Mouse (Mus musculus): ENCODE results near the gene Hscb. TPM values are rescaled to one million over a fixed set of nuclear protein-coding genes. Genes with fewer than 3 reads are reported as not detected.

The Hscb gene
- polyA plus RNA-seq, 1 experiment = 31.3 TPM

DNA sequence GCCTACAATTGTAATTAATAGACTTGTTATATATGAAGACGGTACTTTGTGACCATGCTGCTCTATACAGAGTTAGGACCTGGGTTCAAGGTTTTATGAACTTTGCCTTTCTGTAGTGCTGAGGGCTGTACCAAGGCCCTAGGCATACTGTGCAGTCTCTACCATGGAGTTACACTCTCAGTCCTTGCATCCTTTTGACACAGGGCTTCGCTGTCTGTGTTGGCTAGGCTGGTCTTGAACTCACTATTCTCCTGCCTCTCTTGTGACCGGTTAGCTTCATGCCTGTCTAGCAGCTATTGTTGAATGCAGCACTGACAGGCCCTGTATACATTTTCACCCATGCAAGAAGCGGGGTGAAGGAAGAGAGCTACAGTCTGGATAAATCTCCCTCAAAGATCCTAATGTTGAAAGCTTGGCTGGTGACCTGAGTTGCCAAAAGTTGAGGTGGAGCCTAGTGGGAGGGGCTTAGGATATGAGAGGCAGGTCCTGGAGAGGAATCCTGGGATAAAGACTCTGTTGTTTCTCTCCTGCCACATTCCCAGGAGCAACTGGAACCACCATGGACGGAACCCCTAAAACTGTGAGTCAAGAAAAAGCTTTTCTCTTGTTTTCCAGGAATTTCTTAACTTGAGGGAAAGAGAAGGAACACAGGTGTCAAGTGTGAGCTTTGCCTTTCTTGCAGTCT is 8.4 kb downstream of the Hscb start:
- Histone ChIP-seq H3K27me3 (replicated peaks; ENCODE audit: control insufficient read depth, insufficient read depth, low read length) (no peaks in the 10 kb centered on the region), H3K4me3 (ENCODE audit: insufficient read depth, low read depth, low read length) (no peak overlapping the region), H3K36me3 (ENCODE audit: control insufficient read depth, insufficient read depth, low read length) (no peaks in the 10 kb centered on the region), H3K4me1 (ENCODE audit: control insufficient read depth, insufficient read depth, low read length) (peaks cover 18% of the 10 kb centered on the region), H3K27ac (ENCODE audit: insufficient read depth, low read depth, low read length) (no peak overlapping the region)
- WGBS = 97% methylated on average over 5 of the region's 5 CpGs
- DNase-seq = no peak
- no peak for TF ChIP-seq CTCF (conservative IDR thresholded peaks at IDR 0.05; ENCODE audit: insufficient read depth, insufficient read length, low read depth, low read length)
- no peak for TF ChIP-seq POLR2A (IDR thresholded peaks at IDR 0.05; ENCODE audit: low read depth, low read length)

DNA sequence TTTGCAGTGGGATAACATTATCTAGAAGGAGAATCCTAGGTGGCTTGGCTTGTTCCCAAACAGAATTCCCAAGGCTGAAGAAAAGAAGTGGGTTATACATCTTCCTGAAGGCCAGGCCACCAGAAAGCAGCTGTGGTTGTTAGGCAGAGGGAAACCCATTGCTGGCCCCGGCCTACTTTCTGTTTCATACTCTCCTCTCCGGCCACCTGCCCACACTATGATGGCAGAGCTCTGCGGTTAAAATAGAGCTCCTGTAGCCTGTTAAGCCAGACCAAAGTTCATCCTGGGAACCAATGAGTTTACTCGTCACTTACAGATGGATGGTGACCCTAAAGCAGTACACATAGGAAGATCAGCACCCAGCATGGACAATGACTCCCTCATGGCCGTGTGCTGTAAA is 12.0 kb downstream of the Hscb start:
- no peak overlapping the region for H3K4me3 ChIP-seq (ENCODE audit: insufficient read depth, low read depth, low read length)
- 59% methylated on average over 5 of the region's 5 CpGs for WGBS
- no peak for TF ChIP-seq POLR2A (IDR thresholded peaks at IDR 0.05; ENCODE audit: low read depth, low read length)
- TF ChIP-seq CTCF (conservative IDR thresholded peaks at IDR 0.05; ENCODE audit: insufficient read depth, insufficient read length, low read depth, low read length) = no peak
- H3K36me3 ChIP-seq (ENCODE audit: control insufficient read depth, insufficient read depth, low read length) = no peaks in the 10 kb centered on the region
- H3K27ac ChIP-seq (ENCODE audit: insufficient read depth, low read depth, low read length) = peak overlapping the region; percentile 79
- no peaks in the 10 kb centered on the region for H3K27me3 ChIP-seq (replicated peaks; ENCODE audit: control insufficient read depth, insufficient read depth, low read length)
- H3K4me1 ChIP-seq (ENCODE audit: control insufficient read depth, insufficient read depth, low read length) = peaks cover 20% of the 10 kb centered on the region
- DNase-seq = peak; percentile 39

DNA sequence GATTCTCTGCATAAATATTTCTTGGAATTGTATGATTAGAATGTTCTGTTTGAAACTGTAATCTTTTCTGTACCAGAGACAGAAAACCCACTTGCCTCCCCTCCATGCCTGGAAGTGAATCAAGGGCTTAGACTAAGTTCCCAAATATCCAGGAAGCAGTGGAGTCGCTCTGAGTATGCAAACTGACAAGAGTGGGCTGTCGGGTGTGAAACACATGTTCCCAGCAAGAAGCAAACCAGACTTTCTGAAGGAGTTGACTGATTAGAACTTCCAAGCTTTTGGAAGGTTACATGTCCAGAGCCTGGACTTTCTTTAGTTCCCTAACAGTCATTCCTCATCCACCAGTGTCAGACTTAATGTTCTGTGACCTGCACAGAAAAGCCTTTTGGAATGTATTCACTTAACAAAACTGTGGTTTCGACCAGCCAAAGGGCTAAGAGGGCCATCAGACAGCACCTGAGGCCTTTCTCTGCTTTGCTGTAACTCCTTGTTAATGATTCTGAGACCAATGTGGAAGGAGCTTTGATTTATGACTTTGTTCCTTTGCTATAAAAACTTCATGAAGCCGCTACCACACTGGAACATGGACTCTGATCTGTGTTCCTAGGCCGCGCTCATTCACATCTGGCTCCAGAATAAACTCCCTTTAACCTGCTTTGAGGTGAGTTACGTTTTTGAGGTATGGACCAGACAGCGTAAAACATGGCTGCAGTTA is 12.6 kb downstream of the Hscb start:
- H3K27ac ChIP-seq (ENCODE audit: insufficient read depth, low read depth, low read length) = peak overlapping the region; percentile 95
- H3K36me3 ChIP-seq (ENCODE audit: control insufficient read depth, insufficient read depth, low read length) = no peaks in the 10 kb centered on the region
- H3K27me3 ChIP-seq (replicated peaks; ENCODE audit: control insufficient read depth, insufficient read depth, low read length) = no peaks in the 10 kb centered on the region
- H3K4me3 ChIP-seq (ENCODE audit: insufficient read depth, low read depth, low read length) = no peak overlapping the region
- peak; percentile 83 for DNase-seq
- whole genome bisulfite sequencing = 25% methylated on average over 8 of the region's 8 CpGs
- peaks cover 20% of the 10 kb centered on the region for H3K4me1 ChIP-seq (ENCODE audit: control insufficient read depth, insufficient read depth, low read length)
- no peak for TF ChIP-seq POLR2A (IDR thresholded peaks at IDR 0.05; ENCODE audit: low read depth, low read length)
- no peak for TF ChIP-seq CTCF (conservative IDR thresholded peaks at IDR 0.05; ENCODE audit: insufficient read depth, insufficient read length, low read depth, low read length)

DNA sequence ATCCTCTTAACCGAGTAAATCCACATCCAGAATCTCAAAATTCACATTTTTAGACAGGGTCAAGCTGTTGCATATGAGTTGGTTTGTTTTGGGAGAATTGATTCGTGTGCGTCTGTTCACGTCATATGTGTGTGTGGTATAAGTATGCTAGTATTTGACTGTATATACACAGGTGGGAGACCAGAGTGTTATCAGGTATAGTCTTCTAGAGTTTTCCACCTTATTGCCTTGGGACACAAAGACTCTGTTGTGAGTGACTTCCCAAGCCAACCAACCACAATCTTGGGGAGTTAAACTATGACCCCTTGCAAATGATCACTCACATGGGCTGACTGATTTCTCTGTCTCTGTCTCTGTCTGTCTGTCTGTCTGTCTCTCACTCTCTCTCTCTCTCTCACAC is 15.2 kb downstream of the Hscb start:
- peaks cover 20% of the 10 kb centered on the region for H3K4me1 ChIP-seq (ENCODE audit: control insufficient read depth, insufficient read depth, low read length)
- TF ChIP-seq CTCF (conservative IDR thresholded peaks at IDR 0.05; ENCODE audit: insufficient read depth, insufficient read length, low read depth, low read length) (no peak), POLR2A (IDR thresholded peaks at IDR 0.05; ENCODE audit: low read depth, low read length) (no peak)
- H3K27me3 ChIP-seq (replicated peaks; ENCODE audit: control insufficient read depth, insufficient read depth, low read length) = no peaks in the 10 kb centered on the region
- H3K36me3 ChIP-seq (ENCODE audit: control insufficient read depth, insufficient read depth, low read length) = no peaks in the 10 kb centered on the region
- no peak overlapping the region for H3K4me3 ChIP-seq (ENCODE audit: insufficient read depth, low read depth, low read length)
- no peak for DNase-seq
- WGBS = 92% methylated on average over 4 of the region's 4 CpGs
- no peak overlapping the region for H3K27ac ChIP-seq (ENCODE audit: insufficient read depth, low read depth, low read length)

DNA sequence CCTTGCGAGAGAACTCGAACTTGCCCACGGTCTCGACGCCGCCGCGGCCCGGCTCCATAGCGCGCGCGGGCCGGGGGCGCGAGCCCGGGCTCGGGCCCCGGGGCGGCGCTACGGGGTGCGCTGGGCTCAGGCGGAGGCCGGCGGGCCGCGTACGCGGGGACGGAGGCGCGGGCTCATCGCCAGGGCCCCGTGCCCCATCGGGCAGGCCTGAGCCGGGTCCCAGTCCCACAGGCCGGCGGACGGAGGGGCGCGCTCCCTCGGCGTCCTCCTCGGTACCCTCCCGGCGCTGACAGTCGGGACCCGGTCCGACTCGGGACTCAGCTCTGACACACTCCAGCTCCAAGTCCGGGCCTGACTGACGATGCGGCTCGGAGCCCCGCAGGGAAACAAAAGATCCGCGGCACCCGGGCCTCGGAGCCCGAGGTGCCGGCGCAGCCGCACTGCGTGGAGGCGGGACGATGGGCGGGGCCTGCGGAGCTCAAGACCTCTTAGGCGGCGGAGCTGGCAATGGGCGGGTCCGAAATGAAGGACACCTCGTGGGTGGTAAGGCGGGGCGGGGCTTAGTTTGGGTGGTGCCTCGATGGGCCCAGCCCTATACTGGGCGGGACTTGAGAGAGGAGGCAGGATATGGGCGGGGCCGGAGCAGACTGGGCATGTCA is 29.8 kb downstream of the Hscb start, which contains the start of gene Ulk1:
Gene Ulk1 (minus strand): TSS at position 431 of the 659 bp plus-strand sequence.
- WGBS = under 1% methylated on average over 70 of the region's 80 CpGs
- Histone ChIP-seq H3K36me3 (ENCODE audit: control insufficient read depth, insufficient read depth, low read length) (no peaks in the 10 kb centered on the region), H3K4me1 (ENCODE audit: control insufficient read depth, insufficient read depth, low read length) (peaks cover 12% of the 10 kb centered on the region), H3K27ac (ENCODE audit: insufficient read depth, low read depth, low read length) (peak within 1 kb of the TSS; percentile 81), H3K27me3 (replicated peaks; ENCODE audit: control insufficient read depth, insufficient read depth, low read length) (no peaks in the 10 kb centered on the region), H3K4me3 (ENCODE audit: insufficient read depth, low read depth, low read length) (peak within 1 kb of the TSS; percentile 92)
- TF ChIP-seq CTCF (conservative IDR thresholded peaks at IDR 0.05; ENCODE audit: insufficient read depth, insufficient read length, low read depth, low read length) (no peak), POLR2A (IDR thresholded peaks at IDR 0.05; ENCODE audit: low read depth, low read length) (peak; percentile 62)
- peak; percentile 100 for DNase-seq

DNA sequence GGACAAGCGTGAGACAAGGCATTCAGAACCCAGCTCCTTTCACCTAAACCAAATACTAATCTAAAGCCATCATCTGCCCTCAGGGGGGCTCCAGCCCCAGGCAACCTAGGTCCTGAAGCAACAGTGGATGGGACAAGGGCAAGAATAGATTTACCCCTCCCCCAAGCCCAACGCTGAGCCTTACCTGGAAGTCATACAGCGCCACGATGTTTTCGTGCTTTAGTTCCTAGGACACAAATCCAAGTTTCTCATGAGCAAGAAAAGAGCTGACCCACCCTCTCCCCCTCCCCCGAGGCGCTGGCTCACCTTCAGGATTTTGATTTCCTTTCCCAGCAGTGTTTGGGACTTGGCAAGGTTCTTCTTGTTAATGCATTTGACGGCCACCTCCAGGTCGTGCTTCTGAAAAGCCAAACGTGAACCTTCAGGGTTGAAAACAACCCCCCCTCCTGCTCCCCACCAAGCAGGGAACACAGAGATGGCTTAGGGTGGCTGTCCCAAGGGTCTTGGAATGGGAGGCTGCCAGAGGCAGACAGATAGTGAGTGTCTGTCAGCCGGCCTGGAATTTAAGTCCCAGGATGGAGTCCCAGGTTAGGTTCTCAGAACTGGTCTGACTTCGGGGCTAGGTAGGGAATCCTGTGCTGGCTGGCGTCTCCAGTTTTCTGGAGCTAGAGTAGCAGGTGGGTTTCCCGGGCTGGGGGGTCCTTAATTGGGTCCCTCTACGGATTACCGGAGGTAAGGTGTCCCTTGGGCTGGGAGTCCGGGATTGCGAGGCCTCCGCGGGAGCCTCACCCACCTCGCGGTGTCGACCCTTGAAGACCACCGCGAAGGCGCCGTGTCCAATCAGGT is 30.5 kb downstream of the Hscb start:
- Histone ChIP-seq H3K36me3 (ENCODE audit: control insufficient read depth, insufficient read depth, low read length) (no peaks in the 10 kb centered on the region), H3K27me3 (replicated peaks; ENCODE audit: control insufficient read depth, insufficient read depth, low read length) (no peaks in the 10 kb centered on the region), H3K4me3 (ENCODE audit: insufficient read depth, low read depth, low read length) (peak overlapping the region; percentile 92), H3K27ac (ENCODE audit: insufficient read depth, low read depth, low read length) (peak overlapping the region; percentile 81), H3K4me1 (ENCODE audit: control insufficient read depth, insufficient read depth, low read length) (peaks cover 12% of the 10 kb centered on the region)
- DNase-seq = peak; percentile 49
- 1% methylated on average over 27 of the region's 27 CpGs for WGBS
- TF ChIP-seq CTCF (conservative IDR thresholded peaks at IDR 0.05; ENCODE audit: insufficient read depth, insufficient read length, low read depth, low read length) (no peak), POLR2A (IDR thresholded peaks at IDR 0.05; ENCODE audit: low read depth, low read length) (no peak)
